Mouse (Mus musculus): ENCODE data around the gene Chn2.

Gene Chn2

DNA sequence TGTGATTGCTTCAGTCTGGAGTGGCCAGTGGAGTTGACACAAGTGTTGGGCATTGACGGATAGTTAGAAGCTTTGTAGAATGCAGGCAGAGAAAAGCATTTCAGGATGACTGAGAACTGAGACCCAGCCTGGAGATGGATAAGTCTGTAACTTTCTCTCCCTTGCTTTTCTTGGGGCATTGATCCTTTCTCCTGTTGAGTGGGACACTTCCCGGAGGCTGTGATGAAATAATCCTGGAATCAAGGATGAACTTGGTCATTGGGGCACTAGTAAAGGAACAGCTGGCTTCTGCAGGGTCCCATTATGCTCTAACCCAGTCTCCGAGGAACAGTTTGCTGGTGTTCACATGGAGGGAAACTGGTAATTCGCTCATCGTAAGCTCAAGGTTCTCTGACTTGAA, 4.2 kb downstream of the Chn2 start:
- no peak for DNase-seq

DNA sequence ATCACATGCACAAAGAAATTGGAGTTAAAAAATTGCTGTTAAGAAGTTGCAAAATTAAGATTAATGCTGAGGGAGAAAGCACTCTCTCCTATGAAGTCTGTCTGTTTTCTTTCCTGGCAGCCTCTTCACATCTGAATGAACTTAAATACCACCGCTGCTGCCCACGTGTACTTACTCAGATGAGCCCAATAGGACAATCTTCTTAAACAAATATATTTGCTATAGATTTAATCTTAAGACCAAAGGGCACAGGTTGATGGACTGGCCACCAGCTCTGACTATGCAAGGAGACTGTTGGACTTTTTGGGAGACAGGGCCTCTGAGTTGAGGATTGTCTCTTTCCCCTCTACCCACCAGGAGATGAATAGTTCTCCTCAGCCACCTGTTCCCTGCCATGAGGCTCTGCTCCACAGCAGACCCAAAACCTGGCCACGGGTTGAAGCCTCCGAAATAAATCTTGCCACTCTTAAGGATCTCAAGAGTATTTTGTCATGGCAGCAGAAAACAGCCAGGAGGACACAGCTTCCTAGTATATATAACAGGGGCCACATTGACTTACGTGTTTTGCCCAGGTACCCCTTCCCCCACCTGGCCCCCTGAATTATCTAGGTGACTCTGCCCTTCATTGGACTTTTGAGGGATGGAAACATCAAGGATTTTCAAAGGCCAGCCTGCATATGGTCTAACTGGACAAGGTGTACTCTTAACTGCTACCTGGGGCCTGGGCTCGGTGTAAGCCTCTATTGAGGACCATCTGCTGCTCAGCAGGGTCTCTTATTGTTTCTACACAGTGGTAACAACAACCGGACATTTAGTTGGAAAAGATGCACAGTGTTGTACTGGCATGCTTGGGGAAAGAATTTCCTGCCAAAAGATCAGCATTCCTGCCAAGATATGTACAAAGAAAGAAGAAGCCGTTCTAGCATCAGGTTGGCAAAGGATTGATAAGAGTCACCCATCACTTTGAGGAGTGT, 6.7 kb downstream of the Chn2 start:
- DNase-seq, result no peak

DNA sequence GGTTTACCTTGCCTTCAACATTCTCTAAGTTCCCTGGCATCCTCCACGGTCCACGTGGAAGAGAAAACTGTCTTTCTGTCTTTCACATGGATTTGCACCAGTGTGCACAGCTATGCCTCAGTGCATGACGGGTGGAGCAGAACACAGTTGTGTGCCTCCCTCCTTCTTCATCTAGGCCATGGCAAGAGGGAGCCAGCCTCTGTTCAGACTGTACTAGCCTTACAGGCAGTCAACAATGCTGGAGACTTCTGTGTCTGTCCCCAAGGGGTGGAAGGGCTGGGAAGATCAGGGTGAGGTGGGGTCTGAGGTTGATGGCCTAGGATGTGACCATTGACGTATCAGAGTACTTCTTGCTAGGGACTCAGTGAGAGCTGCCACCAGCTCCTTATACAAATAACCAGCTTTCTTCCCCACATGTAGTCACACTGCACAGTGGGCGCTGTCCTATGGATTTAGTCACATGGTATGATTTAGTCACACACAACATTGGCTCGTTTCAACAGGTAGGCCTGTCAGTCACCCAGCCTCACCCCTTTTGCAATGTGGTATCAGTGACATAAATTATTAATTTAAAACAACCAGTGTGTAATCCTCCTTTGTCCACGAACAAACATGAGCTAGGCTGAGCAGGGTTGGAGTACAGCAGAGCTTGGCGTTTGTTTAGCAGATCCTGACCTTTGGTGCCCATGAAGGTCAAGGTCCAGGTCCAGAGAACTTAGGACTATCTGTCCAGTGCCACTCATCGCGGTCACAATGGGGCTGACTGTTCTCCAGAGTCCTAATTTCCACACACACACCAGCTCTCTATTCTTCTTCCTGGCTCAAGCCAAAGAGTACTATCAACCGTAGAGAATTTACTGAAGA, 7.8 kb downstream of the Chn2 start:
- no peak for DNase-seq

DNA sequence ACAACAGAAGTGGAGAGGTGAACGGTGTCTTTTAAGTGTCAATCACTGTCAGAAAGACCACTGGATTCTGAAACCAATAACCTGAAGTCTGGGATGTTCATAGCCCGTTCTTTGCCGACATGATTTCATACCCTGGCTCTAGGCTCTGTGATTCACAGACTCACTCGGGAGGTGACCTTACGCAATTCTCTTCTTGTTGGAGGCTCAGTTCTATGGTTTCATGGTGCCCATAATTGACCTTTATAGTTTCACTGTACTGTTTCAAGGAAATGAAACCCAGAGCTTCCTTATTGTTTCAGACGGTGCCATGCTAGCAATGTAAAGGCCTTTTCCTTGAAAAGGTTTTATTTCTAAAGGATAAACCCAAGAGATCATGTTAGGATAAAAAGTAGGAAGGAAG, 9.4 kb downstream of the Chn2 start:
- DNase-seq, result no peak

DNA sequence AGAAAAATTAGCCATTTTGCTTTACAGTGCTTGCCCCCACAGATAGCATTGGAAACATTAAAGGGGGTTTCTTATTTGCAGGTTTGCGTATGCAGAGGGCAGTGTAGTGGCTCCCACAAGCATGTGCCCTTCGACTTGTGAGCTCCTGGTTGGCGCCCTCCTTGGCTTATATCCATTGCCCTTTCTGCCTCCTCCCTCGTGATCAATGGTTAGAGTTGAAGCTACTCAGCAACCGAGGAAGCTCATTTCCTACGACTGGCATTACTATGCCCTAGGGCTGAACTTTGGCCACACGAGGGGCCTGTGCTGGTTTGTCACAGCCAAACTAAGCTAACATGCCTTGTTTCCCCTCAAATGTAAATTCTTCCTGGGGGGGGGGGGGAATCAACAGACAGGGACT, 11.8 kb downstream of the Chn2 start:
- DNase-seq, result no peak

DNA sequence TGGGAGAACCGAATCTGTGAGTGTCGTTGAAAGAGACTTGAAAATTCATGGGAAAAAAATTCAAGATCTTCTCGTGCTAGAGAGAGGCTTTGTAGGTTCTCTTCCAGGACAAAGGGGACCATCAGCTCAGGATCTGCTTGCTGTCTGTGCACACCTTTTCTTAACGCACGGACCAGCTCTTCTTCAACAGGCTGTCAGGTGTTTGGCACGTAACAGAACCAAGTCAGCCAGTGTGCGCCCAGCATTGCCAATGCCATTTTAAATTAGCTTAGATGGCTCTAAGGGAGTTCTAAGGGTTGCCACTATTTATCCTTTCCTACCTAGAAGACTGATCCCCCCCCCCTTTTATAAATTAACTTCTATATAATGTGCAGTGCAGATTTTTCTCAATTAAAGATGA, 12.8 kb downstream of the Chn2 start:
- no peak for DNase-seq

DNA sequence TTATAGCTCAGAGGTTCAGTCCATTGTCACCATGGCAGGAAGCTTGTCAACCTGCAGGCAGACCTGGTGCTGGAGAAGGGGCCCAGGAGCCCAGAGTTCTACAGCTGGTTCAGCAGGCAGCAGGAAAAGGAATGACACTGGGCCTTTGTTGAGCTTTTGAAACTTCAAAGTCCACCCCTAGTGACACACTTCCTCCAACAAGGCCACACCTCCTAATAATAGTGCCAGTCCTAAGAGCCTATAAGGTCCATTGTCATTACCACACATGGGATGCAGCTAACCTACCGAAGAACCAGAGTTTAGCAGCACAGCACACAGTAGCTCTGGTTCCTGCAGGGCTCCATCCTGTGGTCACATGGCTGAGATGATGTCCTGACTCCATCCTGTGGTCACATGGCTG, 13.3 kb downstream of the Chn2 start:
- DNase-seq, result no peak

DNA sequence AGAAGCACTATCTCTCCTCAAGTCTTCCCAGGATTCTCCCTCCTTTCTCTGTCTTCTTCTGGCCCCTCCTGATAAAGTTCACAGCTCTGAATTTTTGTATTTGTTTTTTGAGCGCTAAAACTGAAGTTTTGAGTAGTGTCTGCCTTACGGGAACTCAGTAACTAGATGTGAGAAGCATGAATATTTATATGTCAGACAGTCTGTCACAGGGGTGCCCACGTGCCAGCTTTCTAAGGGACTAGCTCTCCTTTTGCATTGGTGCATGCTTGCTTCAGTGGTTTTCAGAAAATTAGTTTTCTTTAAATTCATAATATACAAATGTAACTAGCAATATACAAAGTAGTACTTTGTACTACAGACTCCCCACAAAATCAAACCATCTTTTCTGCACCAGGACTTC, 14.0 kb downstream of the Chn2 start:
- DNase-seq, result no peak

DNA sequence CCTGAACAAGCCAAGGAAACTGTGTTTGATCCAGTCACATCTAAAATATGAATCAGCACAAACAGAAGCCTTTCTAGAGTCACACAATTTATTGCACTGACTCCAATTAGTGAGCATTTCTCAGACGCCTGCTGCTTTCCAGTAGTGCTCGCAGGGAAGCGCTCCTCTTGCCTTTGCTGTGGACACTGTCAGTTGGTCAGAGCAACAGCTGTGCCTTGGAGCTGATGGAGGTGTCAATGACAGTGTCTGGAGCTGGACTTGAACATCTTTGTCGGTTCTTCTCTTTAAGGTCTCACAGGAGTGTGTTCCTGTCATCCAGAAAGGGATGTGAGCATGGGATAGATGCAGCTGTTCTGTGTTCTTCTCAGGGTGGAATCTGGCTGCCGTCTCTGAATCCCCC, 16.0 kb downstream of the Chn2 start:
- no peak for DNase-seq

DNA sequence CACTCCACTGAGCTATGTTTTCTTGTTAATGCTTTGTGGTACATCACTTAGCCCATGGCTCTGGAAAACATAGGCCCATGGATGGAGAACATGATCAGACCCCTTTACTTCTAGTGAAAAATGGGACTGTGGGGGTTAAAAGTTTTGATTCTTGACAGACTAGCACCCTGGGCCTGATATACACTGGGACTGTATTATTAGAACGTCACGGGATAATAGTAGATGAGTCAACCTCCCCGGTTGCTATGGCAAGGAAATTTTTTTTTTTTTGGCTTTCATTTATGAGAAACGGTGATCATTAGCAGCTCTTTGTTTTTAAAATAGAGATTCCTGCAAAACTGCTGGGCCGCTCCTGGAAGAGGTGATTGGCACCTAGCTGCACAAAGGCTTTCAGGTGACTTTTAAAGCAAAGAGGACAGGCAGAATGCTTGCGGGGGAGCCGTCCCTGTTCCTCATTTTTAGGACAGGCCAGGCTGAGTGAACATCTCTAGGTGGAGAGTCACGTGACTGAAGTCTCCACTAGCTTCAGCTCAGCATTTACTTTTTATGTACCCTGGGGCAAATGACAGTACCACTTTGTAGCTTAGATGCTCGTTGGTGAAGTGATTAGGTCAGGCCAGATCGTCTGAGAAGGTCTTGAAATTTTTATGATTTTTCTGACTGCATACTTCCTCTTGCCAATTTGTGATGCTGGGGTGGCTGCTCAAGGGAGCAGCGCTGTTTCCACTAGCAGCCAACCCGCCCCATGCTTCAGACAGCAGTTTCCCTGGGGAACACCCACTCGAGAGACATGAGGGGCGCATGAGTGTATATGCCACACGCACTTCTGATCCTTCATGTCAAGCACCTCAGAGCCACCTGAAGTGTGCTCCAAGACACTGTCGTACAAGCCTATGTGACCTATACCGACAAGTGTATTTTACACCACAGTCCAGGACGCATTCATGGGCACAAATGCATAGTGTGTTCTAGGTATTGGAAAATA, 17.5 kb downstream of the Chn2 start:
- no peak for DNase-seq

DNA sequence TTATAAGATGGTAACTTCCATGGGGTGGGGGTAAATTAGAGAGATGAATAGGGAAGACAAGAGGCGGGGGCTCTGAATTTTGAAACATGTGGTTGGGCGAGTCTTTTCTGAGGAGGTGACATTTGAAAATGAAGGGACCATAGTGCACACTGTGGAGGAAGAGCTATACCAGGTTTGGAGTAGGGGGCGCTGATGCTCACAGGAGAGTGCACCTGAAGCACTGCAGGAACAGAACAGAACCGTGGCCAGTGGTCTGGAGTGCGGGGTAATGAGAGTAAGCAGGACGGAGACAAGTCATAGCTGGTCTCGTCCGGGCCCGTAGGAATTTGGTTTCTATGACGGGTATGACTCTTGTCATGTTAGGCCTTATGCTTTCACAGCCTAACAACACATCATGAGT, 18.3 kb downstream of the Chn2 start:
- no peak for DNase-seq

DNA sequence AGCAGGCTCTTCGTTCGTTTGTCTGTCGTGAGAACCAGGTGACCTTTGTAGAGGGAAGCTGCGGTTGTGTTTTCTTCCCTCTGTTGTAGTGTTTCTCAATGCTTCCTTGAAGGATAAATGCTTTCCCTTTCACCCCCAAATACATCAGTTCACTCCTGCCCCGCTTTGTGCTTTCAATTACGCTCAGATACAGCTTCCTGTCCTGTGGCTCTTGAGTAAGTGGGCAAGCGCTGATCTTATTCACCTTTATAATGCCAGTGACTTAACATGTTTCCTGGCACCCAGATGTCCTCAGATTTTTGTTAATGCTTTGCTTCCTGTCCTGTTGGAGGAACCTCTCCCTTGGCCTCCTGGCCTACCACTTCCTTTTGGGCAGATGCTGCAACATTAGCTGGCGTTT, 19.5 kb downstream of the Chn2 start:
- DNase-seq, result no peak

DNA sequence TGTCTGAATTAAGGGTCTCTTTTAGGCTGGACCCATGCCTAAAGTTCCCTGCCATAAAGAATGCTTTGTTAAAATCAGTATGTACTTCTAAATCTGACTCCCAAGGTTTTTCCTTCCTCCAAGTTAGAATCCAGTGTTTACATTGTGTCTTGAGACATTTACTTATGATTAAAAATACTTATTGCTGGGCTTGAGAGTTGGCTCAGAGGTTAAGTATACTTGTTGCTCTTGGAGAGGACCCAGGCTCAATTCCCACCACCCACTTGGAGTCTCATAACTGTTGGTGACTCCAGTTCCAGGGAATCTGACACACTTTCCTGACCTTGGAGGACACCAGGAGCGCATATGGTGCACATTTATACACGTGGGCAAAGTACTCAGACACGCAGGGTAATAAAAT, 20.9 kb downstream of the Chn2 start:
- DNase-seq, result no peak

DNA sequence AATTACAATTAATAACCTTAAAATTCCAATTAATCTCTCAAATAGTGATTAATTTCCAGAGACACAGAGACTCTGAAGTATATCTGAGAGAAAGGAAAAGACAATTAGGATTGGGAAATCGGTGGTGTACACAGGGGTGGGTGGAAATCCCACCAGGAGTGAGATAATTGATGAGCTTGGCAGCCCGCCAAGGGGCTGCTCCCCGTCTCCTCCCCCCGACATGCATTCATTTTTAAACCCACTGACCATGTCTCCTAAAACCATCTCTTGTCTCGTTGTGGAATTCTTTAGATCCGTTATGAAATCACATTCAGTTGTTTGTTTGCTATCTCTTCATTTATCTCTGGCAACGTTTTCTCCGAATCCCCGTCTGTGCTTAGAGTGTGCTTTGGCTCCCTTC, 22.0 kb downstream of the Chn2 start:
- DNase-seq, result no peak

DNA sequence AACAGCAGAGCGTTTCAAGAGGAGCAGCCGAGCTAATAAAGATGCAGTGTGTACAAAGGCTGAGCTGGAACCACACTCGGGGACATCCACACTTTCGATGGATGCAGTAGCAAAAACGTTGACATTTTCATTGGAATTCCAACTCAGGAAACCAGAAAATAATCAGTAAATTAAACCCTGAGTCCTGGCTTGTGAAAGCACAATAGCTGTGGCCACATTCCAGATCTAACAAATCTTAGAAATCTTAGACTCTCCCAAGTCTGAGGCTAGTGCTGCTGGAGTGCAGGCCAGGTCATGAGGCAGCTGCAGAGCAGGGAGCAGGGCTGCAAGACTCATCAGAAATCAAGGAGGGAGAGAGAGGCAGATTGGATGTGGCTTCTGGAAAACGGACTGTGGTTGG, 24.5 kb downstream of the Chn2 start:
- no peak for DNase-seq

DNA sequence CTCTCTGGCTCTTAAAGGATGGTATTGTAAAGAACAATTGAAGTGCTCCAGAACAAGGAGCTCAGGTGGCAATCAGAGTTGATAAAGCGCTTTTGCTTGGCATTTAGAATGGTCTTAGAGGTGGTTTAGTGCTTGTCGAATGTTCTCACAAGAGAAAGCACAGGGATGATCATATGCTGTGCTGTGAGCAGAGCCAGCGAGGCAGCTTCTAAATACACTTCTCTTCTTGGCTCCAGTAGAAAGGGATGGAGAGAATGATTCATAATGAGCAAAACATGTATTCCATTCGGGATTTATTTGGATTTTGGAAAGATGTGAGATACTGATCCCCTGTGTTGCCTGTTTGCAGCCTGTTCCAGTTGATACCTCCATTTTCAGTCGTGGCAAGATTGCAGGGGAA, 28.0 kb downstream of the Chn2 start:
- DNase-seq, result no peak

DNA sequence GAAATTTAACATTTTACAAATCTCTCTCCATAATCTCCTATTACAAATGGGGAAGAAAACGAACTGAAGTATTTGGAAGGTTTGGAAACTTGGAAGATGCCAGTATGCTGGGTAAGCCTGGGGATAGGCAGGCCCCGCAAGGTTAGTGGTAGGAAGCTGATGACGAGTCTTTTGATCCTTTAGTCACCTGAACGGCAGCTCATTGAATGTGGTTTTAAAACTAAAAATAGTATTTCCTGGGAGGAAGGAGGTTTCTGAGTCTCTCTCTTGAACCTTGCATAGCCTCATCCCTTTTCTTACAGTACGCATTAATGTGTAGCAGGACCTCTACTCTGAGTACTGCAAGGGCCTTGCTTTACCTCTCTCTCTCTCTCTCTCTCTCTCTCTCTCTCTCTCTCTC, 29.5 kb downstream of the Chn2 start:
- DNase-seq, result no peak

DNA sequence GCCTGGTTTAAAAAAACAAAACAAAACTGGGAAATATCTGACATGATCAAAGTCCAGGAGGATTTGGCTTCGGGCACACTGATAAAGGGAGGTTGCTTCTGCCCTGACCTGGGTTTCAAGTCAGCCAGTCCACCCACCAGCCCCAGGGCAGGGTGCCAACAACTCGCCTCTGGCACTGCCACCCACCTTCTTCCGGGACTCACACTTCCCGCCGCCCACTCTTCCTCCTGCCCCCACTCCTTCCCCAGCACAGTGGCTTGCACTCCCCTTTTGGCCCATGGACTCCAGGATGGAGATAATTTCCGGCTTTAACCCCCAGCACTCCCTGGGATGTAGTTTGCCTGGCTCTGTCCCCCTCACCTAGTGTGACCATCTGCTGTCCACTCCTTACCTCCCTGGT, 31.4 kb downstream of the Chn2 start:
- DNase-seq, result no peak

DNA sequence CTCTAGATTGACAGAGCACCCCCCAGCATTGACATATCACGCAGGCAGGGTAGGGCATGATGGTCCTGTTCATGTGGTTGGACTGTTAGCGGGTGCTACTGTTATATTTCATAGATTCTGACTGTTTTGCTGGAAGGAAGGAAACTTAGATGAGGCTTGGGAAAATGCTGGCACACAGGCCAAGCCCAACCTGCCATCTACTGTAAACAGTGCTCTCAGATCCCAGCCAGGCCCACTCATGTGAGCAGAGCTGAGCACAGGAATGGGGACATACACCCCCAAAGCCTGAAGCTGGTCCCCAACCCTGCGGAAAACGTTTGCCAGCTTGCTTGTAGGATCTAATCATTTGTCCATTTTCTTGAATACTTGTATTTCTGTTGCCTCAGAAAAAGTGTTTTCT, 32.1 kb downstream of the Chn2 start:
- no peak for DNase-seq

DNA sequence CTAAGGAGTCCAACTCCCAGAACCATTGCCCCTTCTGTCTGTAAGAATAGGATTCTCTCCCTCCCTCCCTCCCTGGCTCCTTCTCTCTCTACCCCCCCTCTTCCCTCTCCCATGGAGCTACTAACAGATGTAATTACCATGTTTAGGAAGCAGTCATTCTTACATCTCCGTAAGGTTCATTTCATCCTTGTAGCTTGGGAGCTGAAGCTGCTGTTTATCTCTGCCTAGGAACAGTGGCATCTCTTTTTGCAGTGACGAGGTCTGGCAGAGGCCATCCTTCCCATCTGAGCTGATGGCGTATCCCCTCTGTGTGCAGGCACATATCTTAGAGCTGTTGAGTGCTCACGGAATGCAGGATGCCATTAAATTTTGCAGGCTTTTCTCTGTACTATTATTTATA, 35.1 kb downstream of the Chn2 start:
- DNase-seq, result no peak

DNA sequence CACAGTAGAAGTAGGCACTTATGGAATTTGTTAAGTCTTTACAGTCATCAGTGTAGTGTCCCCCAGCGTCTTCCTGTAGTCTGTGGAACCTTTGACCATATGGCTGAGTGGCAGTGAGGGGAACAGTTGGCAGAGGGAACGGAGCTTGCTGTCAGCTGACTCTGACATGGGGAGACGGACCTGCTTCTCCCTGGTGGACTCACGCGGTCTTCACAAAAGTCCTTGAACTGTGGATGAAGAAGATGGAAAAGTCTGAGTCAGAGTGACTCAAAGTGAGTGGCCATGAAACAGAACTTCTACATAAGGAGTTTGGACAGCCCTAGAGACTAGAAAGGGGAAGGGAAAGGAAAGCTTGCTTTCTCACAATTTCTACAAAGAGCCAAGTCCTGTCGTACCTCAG, 36.1 kb downstream of the Chn2 start:
- no peak for DNase-seq

DNA sequence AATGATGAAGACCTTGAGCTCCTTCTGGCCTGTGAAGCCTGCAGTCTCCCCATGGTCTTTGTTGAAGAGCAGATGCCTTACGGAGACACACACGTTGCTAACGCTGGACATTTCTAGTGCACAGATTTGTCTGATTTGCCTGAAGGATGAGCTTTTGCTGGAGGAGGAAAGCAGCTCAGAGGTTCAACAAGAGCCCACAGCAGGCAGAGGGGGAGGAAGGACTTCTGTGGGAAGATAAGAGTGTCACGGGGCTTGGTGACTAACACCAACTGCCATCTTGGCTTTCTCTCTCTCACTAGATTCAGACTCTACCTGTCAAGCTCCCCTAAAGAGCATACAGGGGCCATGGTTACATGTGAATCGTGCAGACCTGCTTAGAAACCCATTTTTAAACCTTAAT, 37.3 kb downstream of the Chn2 start:
- DNase-seq, result no peak

DNA sequence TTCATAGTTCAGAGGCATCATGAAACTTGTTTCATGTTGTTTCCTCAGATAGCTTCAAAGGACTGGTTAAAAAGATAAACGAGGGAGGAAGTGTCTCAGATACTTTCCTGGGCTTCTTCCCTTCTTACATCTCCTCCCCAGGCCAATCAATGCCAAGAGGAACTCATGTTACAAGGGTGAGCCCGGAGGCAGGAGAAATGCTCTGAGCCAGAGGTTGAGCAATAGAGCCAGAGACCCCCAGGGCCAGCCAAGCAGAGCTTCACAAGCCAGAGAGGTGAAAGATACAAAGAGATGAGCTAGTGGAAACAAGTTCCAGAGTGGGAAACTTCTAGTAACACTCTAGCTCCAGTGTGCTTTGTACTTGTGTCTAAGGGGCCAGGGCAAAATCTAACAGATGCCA, 38.9 kb downstream of the Chn2 start:
- DNase-seq, result no peak

Data from thymus, postnatal 25 days (tissue).